Comparison of ENCODE assay signal across 16 mouse cellular contexts in the genomic region with DNA sequence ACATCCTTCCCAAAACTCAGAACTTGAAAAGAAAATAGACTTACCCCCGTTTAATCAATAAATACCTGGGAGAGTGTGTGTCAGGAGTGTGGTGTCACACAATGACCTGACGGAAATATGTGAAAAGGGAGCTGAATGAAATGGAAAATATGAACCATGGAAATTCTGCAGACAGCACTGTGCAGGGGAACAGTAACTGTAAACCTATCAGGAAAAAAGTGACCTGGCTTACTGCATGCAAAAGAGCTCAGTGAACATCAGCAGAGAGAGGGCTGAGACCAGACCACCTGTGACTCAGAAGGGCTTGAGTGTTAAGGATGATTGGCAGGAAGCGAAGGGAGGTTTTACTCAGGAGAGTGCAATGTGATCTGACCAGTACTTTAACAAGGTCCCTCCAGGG.
"Had no signal": no experiment of that assay in that cellular context is flagged by ENCODE, and none has a peak within 500 bp of the region (broad histone marks: within the 10 kb centered on the region; RNA-seq: fewer than 3 reads in every experiment).

No protein-coding gene starts in this region.

- H3K4me2 ChIP-seq: neural tube, embryonic 13.5 days; neural tube, embryonic 15.5 days; stomach, embryonic 15.5 days had no signal

- H3K27me3 ChIP-seq: neural tube, embryonic 13.5 days; neural tube, embryonic 15.5 days; stomach, embryonic 15.5 days had no signal

- H3K27ac ChIP-seq: neural tube, embryonic 13.5 days; neural tube, embryonic 15.5 days; stomach, embryonic 15.5 days; stomach, postnatal 0 days had no signal

- H3K4me3 ChIP-seq: neural tube, embryonic 13.5 days; neural tube, embryonic 15.5 days; stomach, embryonic 15.5 days had no signal

- DNase-seq: retina, postnatal 1 day; right cerebral cortex, adult 18-20 months; right cerebral cortex, postnatal 14 days; right cerebral cortex, postnatal 25 days; right cerebral cortex, postnatal 4 days; spleen, adult 18-20 months; thymus, adult 18-20 months; thymus, adult 2 months; thymus, postnatal 14 days; thymus, postnatal 25 days; thymus, postnatal 36 days; thymus, postnatal 4 days had no signal

- H3K9ac ChIP-seq: neural tube, embryonic 13.5 days; neural tube, embryonic 15.5 days; stomach, embryonic 15.5 days had no signal

- H3K9me3 ChIP-seq: neural tube, embryonic 13.5 days; neural tube, embryonic 15.5 days; stomach, embryonic 15.5 days had no signal

- H3K4me1 ChIP-seq: neural tube, embryonic 13.5 days; neural tube, embryonic 15.5 days; stomach, embryonic 15.5 days had no signal
